Mouse (Mus musculus): ENCODE measurements around the gene Prss30. TPM values are rescaled to one million over a fixed set of nuclear protein-coding genes. Genes with fewer than 3 reads are reported as not detected.

The Prss30 gene
- not detected in 2 replicates for total RNA-seq (2012; rRNA removed)
- polyA plus RNA-seq (2012; ENCODE audit: insufficient read depth in 1 of 2, insufficient read length in 2 of 2, low read depth in 1 of 2, low replicate concordance in 2 of 2, missing spikeins in 1 of 2): not detected

DNA sequence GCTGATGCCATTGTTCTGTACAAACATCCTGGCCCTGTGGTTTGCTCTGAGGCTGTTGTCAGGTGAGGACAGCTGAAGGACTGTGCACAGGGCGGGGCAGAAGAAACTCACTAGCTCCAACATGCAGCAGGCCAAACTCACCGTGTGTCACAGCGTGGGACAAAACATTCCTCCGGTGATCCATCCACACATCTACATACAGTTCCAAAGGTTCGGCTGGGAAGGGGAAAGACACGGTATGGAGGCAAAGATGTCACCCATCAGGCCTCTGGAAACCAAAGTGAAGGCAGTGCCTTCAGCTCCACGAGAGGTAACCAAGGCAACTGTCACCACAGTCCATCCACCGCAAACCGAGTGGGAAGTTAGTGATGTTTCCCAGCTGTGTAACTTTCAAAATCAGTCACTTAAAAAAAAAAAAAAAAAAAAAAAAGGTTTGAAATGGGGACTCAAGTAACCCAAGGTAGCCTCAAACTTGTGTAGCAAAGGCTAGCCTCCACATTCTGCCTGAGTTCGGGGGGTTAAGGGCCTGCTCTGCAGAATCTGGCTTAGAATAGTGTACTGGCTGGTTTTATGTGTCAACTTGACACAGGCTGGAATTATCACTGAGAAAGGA, at the start of gene Prss30:
TSS of gene Prss30 (minus strand) at position 270 of the 613 bp plus-strand sequence.
- no peaks in the 10 kb centered on the region for H3K36me3 ChIP-seq (ENCODE audit: control insufficient read depth in 1 of 2, insufficient read depth in 2 of 2, low read length in 2 of 2)
- H3K27me3 ChIP-seq (ENCODE audit: control insufficient read depth in 1 of 2, insufficient read depth in 2 of 2, low read length in 2 of 2): peaks cover 19 to 25% of the 10 kb centered on the region in 2 experiments
- TF ChIP-seq BHLHE40 (IDR thresholded peaks at IDR 0.05; ENCODE audit: borderline replicate concordance, low read depth, low read length) (no peak), MYB (IDR thresholded peaks at IDR 0.05; ENCODE audit: low read depth, low read length) (no peak), TCF12 (IDR thresholded peaks at IDR 0.05; ENCODE audit: low read depth, low read length) (no peak)
- H3K79me2 ChIP-seq (ENCODE audit: control insufficient read depth, insufficient read depth, low read length, poor library complexity): no peaks in the 10 kb centered on the region
- H3K27ac ChIP-seq (ENCODE audit: control insufficient read depth, low read depth, low read length): no peak within 1 kb of the TSS
- H3K4me3 ChIP-seq (ENCODE audit: control insufficient read depth in 1 of 2, insufficient read depth in 1 of 2, low read depth in 2 of 2, low read length in 2 of 2): no peak within 1 kb of the TSS
- H3K9me3 ChIP-seq (replicated peaks; ENCODE audit: insufficient read depth, low read length): no peaks in the 10 kb centered on the region
- H3K9ac ChIP-seq (ENCODE audit: control insufficient read depth, low read depth, low read length, poor library complexity, severe bottlenecking): no peak within 1 kb of the TSS
- H3K4me1 ChIP-seq (ENCODE audit: control insufficient read depth in 1 of 2, insufficient read depth in 2 of 2, low read length in 2 of 2): no peaks in the 10 kb centered on the region
- no peak for DNase-seq (ENCODE audit: low read depth, low spot score)

DNA sequence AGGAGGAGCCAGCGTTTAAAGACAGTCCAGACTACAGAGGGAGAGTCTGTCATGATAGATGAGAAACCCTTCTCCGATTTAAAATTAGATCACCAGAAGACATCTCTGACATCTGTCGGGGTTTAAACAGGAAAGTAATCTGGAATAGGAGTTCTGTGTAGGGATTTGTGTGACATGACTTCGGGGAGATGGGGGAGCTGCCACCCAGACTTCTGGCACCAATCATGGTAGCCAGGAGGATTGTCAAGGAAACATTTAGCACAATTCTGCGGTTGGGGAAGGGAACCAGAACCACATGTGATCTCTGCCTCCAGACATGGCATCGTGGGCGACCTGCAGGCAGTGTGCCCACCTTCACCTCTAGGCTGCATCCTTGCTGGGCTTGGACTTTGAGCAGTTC, 49.1 kb upstream of the Prss30 start:
- no peak for DNase-seq (ENCODE audit: low read depth, low spot score)
- no peak overlapping the region for H3K27ac ChIP-seq (ENCODE audit: control insufficient read depth, low read depth, low read length)
- no peaks in the 10 kb centered on the region for H3K79me2 ChIP-seq (ENCODE audit: control insufficient read depth, insufficient read depth, low read length, poor library complexity)
- no peaks in the 10 kb centered on the region for H3K9me3 ChIP-seq (replicated peaks; ENCODE audit: insufficient read depth, low read length)
- H3K9ac ChIP-seq (ENCODE audit: control insufficient read depth, low read depth, low read length, poor library complexity, severe bottlenecking): no peak overlapping the region
- no peak overlapping the region for H3K4me3 ChIP-seq (ENCODE audit: control insufficient read depth in 1 of 2, insufficient read depth in 1 of 2, low read depth in 2 of 2, low read length in 2 of 2)
- no peak for TF ChIP-seq MXI1 (IDR thresholded peaks at IDR 0.05; ENCODE audit: low read depth, low read length)
- TF ChIP-seq ELF1 (IDR thresholded peaks at IDR 0.05; ENCODE audit: low read depth, low read length): no peak
- no peak for TF ChIP-seq ZC3H11A (IDR thresholded peaks at IDR 0.05; ENCODE audit: low read depth, low read length)
- TF ChIP-seq CTCF (IDR thresholded peaks at IDR 0.05 in 2 of 3, conservative IDR thresholded peaks at IDR 0.05 in 1 of 3; ENCODE audit: control insufficient read depth in 1 of 3, insufficient read depth in 1 of 3, low read depth in 2 of 3, low read length in 3 of 3, poor library complexity in 1 of 3, severe bottlenecking in 1 of 3): no peak
- no peak for TF ChIP-seq JUND (IDR thresholded peaks at IDR 0.05; ENCODE audit: low read depth, low read length)
- no peak for TF ChIP-seq GABPA (IDR thresholded peaks at IDR 0.05; ENCODE audit: low read depth, low read length)
- no peak for TF ChIP-seq SIN3A (IDR thresholded peaks at IDR 0.05; ENCODE audit: low read length)
- TF ChIP-seq MAX (IDR thresholded peaks at IDR 0.05; ENCODE audit: low read length): no peak
- no peak for TF ChIP-seq NRF1 (IDR thresholded peaks at IDR 0.05; ENCODE audit: insufficient read depth, low read depth, low read length, poor library complexity, severe bottlenecking)
- no peak for TF ChIP-seq MYB (IDR thresholded peaks at IDR 0.05; ENCODE audit: low read depth, low read length)
- no peak for TF ChIP-seq TAL1 (IDR thresholded peaks at IDR 0.05; ENCODE audit: low read length)
- H3K4me1 ChIP-seq (ENCODE audit: control insufficient read depth in 1 of 2, insufficient read depth in 2 of 2, low read length in 2 of 2): no peaks in the 10 kb centered on the region
- no peaks in the 10 kb centered on the region for H3K36me3 ChIP-seq (ENCODE audit: control insufficient read depth in 1 of 2, insufficient read depth in 2 of 2, low read length in 2 of 2)
- peaks cover 6% of the 10 kb centered on the region in 2 experiments for H3K27me3 ChIP-seq (ENCODE audit: control insufficient read depth in 1 of 2, insufficient read depth in 2 of 2, low read length in 2 of 2)

All from MEL (cell line).